Mouse (Mus musculus): ENCODE data around the gene Cpb2. TPM values are rescaled to one million over a fixed set of nuclear protein-coding genes. Genes with fewer than 3 reads are reported as not detected.

Gene Cpb2
- total and polyA plus RNA-seq, 2 experiments from 2014 or later, result not detected

GRCm38 (mm10) chr14:75236636-75237003, 5.5 kb upstream of the Cpb2 start:
- DNase-seq (ENCODE audit: low spot score), result no peak
- Histone ChIP-seq H3K27me3 (ENCODE audit: insufficient read depth, low read length) (no peaks in the 10 kb centered on the region), H3K36me3 (ENCODE audit: insufficient read depth, low read length) (no peaks in the 10 kb centered on the region), H3K9me3 (ENCODE audit: low read length) (no peaks in the 10 kb centered on the region), H3K4me1 (ENCODE audit: insufficient read depth, low read length) (0 out of 2 replicates have a peak, but pooled peaks cover 6% of the 10 kb centered on the region), H3K9ac (replicated peaks; ENCODE audit: low read length, poor library complexity, severe bottlenecking) (no peak overlapping the region), H3K4me3 (ENCODE audit: low read depth, low read length) (no peak overlapping the region), H3K4me2 (ENCODE audit: low read depth, low read length, poor library complexity, severe bottlenecking) (no peak overlapping the region), H3K27ac (ENCODE audit: low read depth, low read length) (no peak overlapping the region)
- WGBS, result 61% methylated on average over 4 of the region's 4 CpGs
- no peak for ATAC-seq (ENCODE audit: low FRiP score)
- TF ChIP-seq CTCF (IDR thresholded peaks at IDR 0.05), result no peak

GRCm38 (mm10) chr14:75237096-75237495, 5.0 kb upstream of the Cpb2 start:
- Histone ChIP-seq H3K9me3 (ENCODE audit: low read length) (no peaks in the 10 kb centered on the region), H3K4me3 (ENCODE audit: low read depth, low read length) (no peak overlapping the region), H3K27ac (ENCODE audit: low read depth, low read length) (no peak overlapping the region), H3K27me3 (ENCODE audit: insufficient read depth, low read length) (no peaks in the 10 kb centered on the region), H3K36me3 (ENCODE audit: insufficient read depth, low read length) (no peaks in the 10 kb centered on the region), H3K9ac (replicated peaks; ENCODE audit: low read length, poor library complexity, severe bottlenecking) (no peak overlapping the region), H3K4me1 (ENCODE audit: insufficient read depth, low read length) (0 out of 2 replicates have a peak, but pooled peaks cover 6% of the 10 kb centered on the region), H3K4me2 (ENCODE audit: low read depth, low read length, poor library complexity, severe bottlenecking) (no peak overlapping the region)
- WGBS, result 73% methylated on average over 8 of the region's 8 CpGs
- DNase-seq (ENCODE audit: low spot score) (no peak), ATAC-seq (ENCODE audit: low FRiP score) (no peak)
- TF ChIP-seq CTCF (IDR thresholded peaks at IDR 0.05), result no peak

- ATAC-seq (ENCODE audit: low FRiP score) (no peak), DNase-seq (ENCODE audit: low spot score) (no peak)
- Histone ChIP-seq H3K27ac (ENCODE audit: low read depth, low read length) (no peak overlapping the region), H3K27me3 (ENCODE audit: insufficient read depth, low read length) (no peaks in the 10 kb centered on the region), H3K4me3 (ENCODE audit: low read depth, low read length) (no peak overlapping the region), H3K36me3 (ENCODE audit: insufficient read depth, low read length) (no peaks in the 10 kb centered on the region), H3K4me1 (ENCODE audit: insufficient read depth, low read length) (0 out of 2 replicates have a peak, but pooled peaks cover 6% of the 10 kb centered on the region), H3K9me3 (ENCODE audit: low read length) (no peaks in the 10 kb centered on the region), H3K9ac (replicated peaks; ENCODE audit: low read length, poor library complexity, severe bottlenecking) (no peak overlapping the region), H3K4me2 (ENCODE audit: low read depth, low read length, poor library complexity, severe bottlenecking) (no peak overlapping the region)
- 92% methylated on average over 6 of the region's 6 CpGs for WGBS
- no peak for TF ChIP-seq CTCF (IDR thresholded peaks at IDR 0.05)
These were observed 3.9 kb upstream of the Cpb2 start for GRCm38 (mm10) chr14:75238054-75238692.

GRCm38 (mm10) chr14:75246024-75247000, 4.2 kb downstream of the Cpb2 start:
- Histone ChIP-seq H3K9ac (replicated peaks; ENCODE audit: low read length, poor library complexity, severe bottlenecking) (no peak overlapping the region), H3K4me1 (ENCODE audit: insufficient read depth, low read length) (no peaks in the 10 kb centered on the region), H3K36me3 (ENCODE audit: insufficient read depth, low read length) (no peaks in the 10 kb centered on the region), H3K4me2 (ENCODE audit: low read depth, low read length, poor library complexity, severe bottlenecking) (no peak overlapping the region), H3K27me3 (ENCODE audit: insufficient read depth, low read length) (no peaks in the 10 kb centered on the region), H3K9me3 (ENCODE audit: low read length) (no peaks in the 10 kb centered on the region), H3K4me3 (ENCODE audit: low read depth, low read length) (no peak overlapping the region), H3K27ac (ENCODE audit: low read depth, low read length) (no peak overlapping the region)
- 77% methylated on average over 11 of the region's 11 CpGs for WGBS
- no peak for TF ChIP-seq CTCF (IDR thresholded peaks at IDR 0.05)
- DNase-seq (ENCODE audit: low spot score) (no peak), ATAC-seq (ENCODE audit: low FRiP score) (no peak)

GRCm38 (mm10) chr14:75250432-75250831, 8.3 kb downstream of the Cpb2 start:
- Histone ChIP-seq H3K27me3 (ENCODE audit: insufficient read depth, low read length) (no peaks in the 10 kb centered on the region), H3K4me3 (ENCODE audit: low read depth, low read length) (no peak overlapping the region), H3K4me1 (ENCODE audit: insufficient read depth, low read length) (no peaks in the 10 kb centered on the region), H3K36me3 (ENCODE audit: insufficient read depth, low read length) (no peaks in the 10 kb centered on the region), H3K4me2 (ENCODE audit: low read depth, low read length, poor library complexity, severe bottlenecking) (no peak overlapping the region), H3K9ac (replicated peaks; ENCODE audit: low read length, poor library complexity, severe bottlenecking) (no peak overlapping the region), H3K9me3 (ENCODE audit: low read length) (no peaks in the 10 kb centered on the region), H3K27ac (ENCODE audit: low read depth, low read length) (no peak overlapping the region)
- 87% methylated on average over 3 of the region's 3 CpGs for WGBS
- TF ChIP-seq CTCF (IDR thresholded peaks at IDR 0.05), result no peak
- DNase-seq (ENCODE audit: low spot score), result no peak
- no peak for ATAC-seq (ENCODE audit: low FRiP score)

- Histone ChIP-seq H3K9me3 (ENCODE audit: low read length) (no peaks in the 10 kb centered on the region), H3K27ac (ENCODE audit: low read depth, low read length) (no peak overlapping the region), H3K4me2 (ENCODE audit: low read depth, low read length, poor library complexity, severe bottlenecking) (no peak overlapping the region), H3K27me3 (ENCODE audit: insufficient read depth, low read length) (no peaks in the 10 kb centered on the region), H3K36me3 (ENCODE audit: insufficient read depth, low read length) (no peaks in the 10 kb centered on the region), H3K4me1 (ENCODE audit: insufficient read depth, low read length) (no peaks in the 10 kb centered on the region), H3K9ac (replicated peaks; ENCODE audit: low read length, poor library complexity, severe bottlenecking) (no peak overlapping the region), H3K4me3 (ENCODE audit: low read depth, low read length) (no peak overlapping the region)
- DNase-seq (ENCODE audit: low spot score) (no peak), ATAC-seq (ENCODE audit: low FRiP score) (no peak)
- WGBS, result 53% methylated on average over 5 of the region's 5 CpGs
- peak; percentile 36; the same call in 1 of the 2 replicates for TF ChIP-seq CTCF (IDR thresholded peaks at IDR 0.05)
These were observed 14.4 kb downstream of the Cpb2 start for GRCm38 (mm10) chr14:75256521-75256920.

Measured in midbrain, postnatal 0 days (tissue).